Mouse (Mus musculus) stomach, postnatal 0 days (tissue): ENCODE measurements at regions not wholly inside any gene's neighbourhood (a gene's known extent, or its start where the extent isn't known, plus 50 kb on each side); places are given as distances from the start of the nearest gene placed in this dataset.

Experiments used
- ATAC-seq: fragments of 200-750 bp; cut with Nextera tagmentation; 2 replicates; pipeline ENCODE4 v1.8.0; 2017; ENCODE audit not compliant: low FRiP score, low TSS enrichment
- DNase-seq: peaks from one replicate; pipeline ENCODE4 v3.0.0-alpha.2; 2016; ENCODE audit warnings: low spot score
- H3K27ac ChIP-seq: fragments of 300-500 bp; sonication (generic); replicated peaks from 2 replicates; pipeline ENCODE4 v1.5.1; 2014; ENCODE audit warnings: mild to moderate bottlenecking, control low read depth
- H3K27me3 ChIP-seq: fragments of 300-500 bp; sonication (generic); 2 replicates; pipeline ENCODE4 v1.6.1; 2014; ENCODE audit warnings: low read length; ENCODE audit not compliant: control insufficient read depth, insufficient read depth
- H3K36me3 ChIP-seq: fragments of 300-500 bp; sonication (generic); 2 replicates; pipeline ENCODE4 v1.6.1; 2014; ENCODE audit warnings: low read length, mixed read lengths; ENCODE audit not compliant: control insufficient read depth, insufficient read depth
- H3K4me1 ChIP-seq: fragments of 300-500 bp; sonication (generic); replicated peaks from 2 replicates; pipeline ENCODE4 v1.6.1; 2014; ENCODE audit warnings: antibody characterized with exemption; ENCODE audit not compliant: control insufficient read depth, insufficient read depth
- H3K4me2 ChIP-seq: fragments of 300-500 bp; sonication (generic); replicated peaks from 2 replicates; pipeline ENCODE4 v1.6.1; 2014; ENCODE audit warnings: low read depth, mild to moderate bottlenecking, control low read depth, moderate library complexity
- H3K4me3 ChIP-seq: fragments of 300-500 bp; sonication (generic); 2 replicates; pipeline ENCODE4 v1.5.1; 2014; ENCODE audit warnings: low read depth, low read length, control low read depth
- H3K9ac ChIP-seq: fragments of 300-500 bp; sonication (generic); 2 replicates; pipeline ENCODE4 v1.6.1; 2014; ENCODE audit warnings: mild to moderate bottlenecking, low read length, control low read depth, mixed read lengths
- H3K9me3 ChIP-seq: fragments of 300-500 bp; sonication (generic); 2 replicates; pipeline ENCODE4 v1.6.1; 2016; ENCODE audit warnings: low read length; ENCODE audit not compliant: control insufficient read depth
- CTCF ChIP-seq: IDR thresholded peaks from 2 replicates; pipeline ENCODE4 v1.5.1; 2016; ENCODE audit warnings: antibody characterized with exemption, low read depth, mild to moderate bottlenecking, moderate library complexity
- EP300 ChIP-seq: optimal IDR thresholded peaks from 2 replicates; pipeline ENCODE3; 2016; ENCODE audit warnings: antibody characterized with exemption
- WGBS: fragments of 180-500 bp; shearing (Covaris S2); extraction: QIAGEN DNeasy Blood & Tissue Kit; methylation state at CpG from one replicate; pipeline ENCODE4 v1.1.7; 2014; 5-methylcytosine and 5-hydroxymethylcytosine counted together

GRCm38 (mm10) chr2:78972288-78973117 lies 104.6 kb downstream of the Ube2e3 start:
- TF ChIP-seq EP300, result no peak
- TF ChIP-seq CTCF, result no peak
- Histone ChIP-seq H3K4me1 (no peaks in the 10 kb centered on the region), H3K9ac (no peak overlapping the region), H3K4me2 (no peak overlapping the region), H3K4me3 (no peak overlapping the region), H3K36me3 (no peaks in the 10 kb centered on the region), H3K9me3 (no peaks in the 10 kb centered on the region), H3K27ac (no peak overlapping the region), H3K27me3 (no peaks in the 10 kb centered on the region)
- DNase-seq (no peak), ATAC-seq (no peak)
- 87% methylated on average over 10 of the region's 10 CpGs for WGBS

DNA sequence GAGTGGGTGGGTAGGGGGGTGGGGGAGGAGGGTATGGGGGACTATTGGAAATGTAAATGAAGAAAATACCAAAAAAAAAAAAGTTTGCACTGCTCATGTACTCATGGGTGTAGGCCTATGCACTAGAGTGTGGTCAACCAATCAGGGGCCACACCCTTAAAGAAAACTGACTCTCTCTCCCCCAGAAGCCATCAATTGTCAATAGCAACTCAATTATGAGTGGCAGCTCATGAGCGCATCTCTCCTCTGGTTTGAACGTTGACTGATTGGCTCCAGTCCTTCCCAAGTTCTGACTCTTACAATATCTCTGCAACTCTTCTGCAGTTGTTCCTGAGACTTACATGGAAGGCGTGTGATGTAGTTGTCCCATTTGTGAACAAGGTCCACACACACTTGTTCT lies 105.9 kb downstream of the Ube2e3 start:
- TF ChIP-seq CTCF (no peak), EP300 (no peak)
- no peaks in the 10 kb centered on the region for H3K4me1 ChIP-seq
- no peak for ATAC-seq
- no peak overlapping the region for H3K27ac ChIP-seq
- H3K4me2 ChIP-seq, result no peak overlapping the region
- 90% methylated on average over 3 of the region's 3 CpGs for WGBS
- H3K9me3 ChIP-seq, result no peaks in the 10 kb centered on the region
- DNase-seq, result no peak
- H3K27me3 ChIP-seq, result no peaks in the 10 kb centered on the region
- no peak overlapping the region for H3K9ac ChIP-seq
- H3K4me3 ChIP-seq, result no peak overlapping the region
- H3K36me3 ChIP-seq, result no peaks in the 10 kb centered on the region

DNA sequence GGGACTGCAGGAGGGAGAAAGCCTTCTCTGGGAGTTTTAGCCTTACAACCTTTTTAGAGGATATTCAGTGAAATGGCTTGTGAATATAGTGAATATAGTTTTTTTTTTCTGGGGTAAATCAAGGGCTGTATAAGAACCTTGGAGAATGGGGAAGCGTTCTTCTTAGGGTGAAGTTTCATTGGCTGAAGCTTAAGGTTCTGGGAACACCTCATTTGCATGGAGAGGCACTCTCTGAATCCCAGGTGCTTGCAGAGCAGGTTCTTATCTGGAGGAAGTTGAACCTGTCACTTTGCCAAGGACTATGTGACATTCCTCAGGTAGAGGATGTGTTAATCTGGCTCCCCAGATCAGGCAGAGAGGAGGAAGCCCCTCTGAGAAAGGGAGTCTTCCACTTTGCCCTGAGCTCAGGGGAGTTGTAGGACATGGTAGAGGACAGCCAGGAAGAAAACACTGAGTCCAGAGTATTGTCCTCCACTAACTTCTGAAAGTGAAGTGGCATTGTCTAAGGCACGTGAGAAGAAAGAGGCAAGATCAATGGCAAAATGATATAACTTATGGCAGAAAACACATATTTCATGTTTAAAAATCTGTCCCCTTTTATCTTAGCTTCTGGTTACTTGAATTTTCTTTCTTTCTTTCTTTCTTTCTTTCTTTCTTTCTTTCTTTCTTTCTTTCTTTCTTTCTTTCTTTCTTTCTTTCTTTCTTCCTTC lies 106.9 kb downstream of the Ube2e3 start:
- Histone ChIP-seq H3K4me3 (no peak overlapping the region), H3K9ac (no peak overlapping the region), H3K27ac (no peak overlapping the region), H3K4me2 (no peak overlapping the region), H3K36me3 (no peaks in the 10 kb centered on the region), H3K27me3 (no peaks in the 10 kb centered on the region), H3K9me3 (no peaks in the 10 kb centered on the region), H3K4me1 (no peaks in the 10 kb centered on the region)
- TF ChIP-seq CTCF (no peak), EP300 (no peak)
- WGBS, result 70% methylated on average over 2 of the region's 2 CpGs
- no peak for ATAC-seq
- DNase-seq, result no peak

DNA sequence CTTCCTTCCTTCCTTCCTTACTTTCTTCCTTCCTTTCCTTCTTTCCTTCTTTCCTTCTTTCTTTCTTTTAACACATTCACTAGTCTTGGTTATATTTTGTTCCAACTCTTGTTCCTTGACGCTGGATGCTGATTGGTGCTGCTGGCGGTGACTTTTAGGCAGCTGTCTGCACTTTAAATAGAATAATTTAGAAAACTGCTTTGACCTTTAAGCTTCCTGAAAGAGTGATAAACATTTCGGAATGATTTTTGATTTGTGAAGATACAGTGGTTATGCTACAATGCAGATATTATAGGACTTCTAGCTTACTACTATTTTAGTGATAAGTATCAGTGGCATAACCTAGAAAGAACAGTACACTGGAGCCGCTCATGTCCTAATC lies 107.5 kb downstream of the Ube2e3 start:
- TF ChIP-seq CTCF (no peak), EP300 (no peak)

GRCm38 (mm10) chr2:78976084-78976483 lies 108.2 kb downstream of the Ube2e3 start:
- Histone ChIP-seq H3K9me3 (no peaks in the 10 kb centered on the region), H3K4me1 (no peaks in the 10 kb centered on the region), H3K4me3 (no peak overlapping the region), H3K4me2 (no peak overlapping the region), H3K27me3 (no peaks in the 10 kb centered on the region), H3K9ac (no peak overlapping the region), H3K27ac (no peak overlapping the region), H3K36me3 (no peaks in the 10 kb centered on the region)
- 70% methylated on average over 4 of the region's 4 CpGs for WGBS
- no peak for DNase-seq
- no peak for TF ChIP-seq EP300
- TF ChIP-seq CTCF, result no peak
- ATAC-seq, result no peak

More for the DNA sequence above, 107.5 kb downstream of the Ube2e3 start:
- DNase-seq, result no peak
- Histone ChIP-seq H3K4me3 (no peak overlapping the region), H3K27me3 (no peaks in the 10 kb centered on the region), H3K27ac (no peak overlapping the region), H3K4me2 (no peak overlapping the region), H3K9me3 (no peaks in the 10 kb centered on the region), H3K36me3 (no peaks in the 10 kb centered on the region), H3K9ac (no peak overlapping the region), H3K4me1 (no peaks in the 10 kb centered on the region)
- 84% methylated on average over 4 of the region's 4 CpGs for WGBS
- no peak for ATAC-seq
